Mouse (Mus musculus) liver, embryonic 15.5 days (tissue): ENCODE results near the gene Cpsf4l. TPM values are rescaled to one million over a fixed set of nuclear protein-coding genes. Genes with fewer than 3 reads are reported as not detected.
"Not testable (repeated sequence)": the region's sequence is repeated elsewhere in the genome, so short reads cannot be mapped to it uniquely, and the experiment has no call there.

Source experiments
- ATAC-seq: fragments of 200-750 bp; cut with Nextera tagmentation; 2 replicates; pipeline ENCODE4 v1.8.0; 2017; ENCODE audit warnings: moderate number of reproducible peaks, mild to moderate bottlenecking, moderate library complexity; ENCODE audit not compliant: insufficient read depth
- H3K27ac ChIP-seq: fragments of 300-500 bp; sonication (generic); replicated peaks from 2 replicates; pipeline ENCODE4 v1.5.1; 2015; ENCODE audit warnings: mild to moderate bottlenecking, inconsistent platforms
- H3K27me3 ChIP-seq: fragments of 300-500 bp; sonication (generic); 2 replicates; pipeline ENCODE4 v1.6.1; 2015; ENCODE audit warnings: mild to moderate bottlenecking, inconsistent platforms
- H3K36me3 ChIP-seq: fragments of 300-500 bp; sonication (generic); replicated peaks from 2 replicates; pipeline ENCODE4 v1.6.1; 2015; ENCODE audit warnings: moderate library complexity, mild to moderate bottlenecking, inconsistent platforms
- H3K4me1 ChIP-seq: fragments of 300-500 bp; sonication (generic); replicated peaks from 2 replicates; pipeline ENCODE4 v1.6.1; 2015; ENCODE audit warnings: inconsistent platforms
- H3K4me2 ChIP-seq: fragments of 300-500 bp; sonication (generic); 2 replicates; pipeline ENCODE4 v1.6.1; 2015; ENCODE audit warnings: moderate library complexity, mild to moderate bottlenecking, inconsistent platforms
- H3K4me3 ChIP-seq: fragments of 300-500 bp; sonication (generic); replicated peaks from 2 replicates; pipeline ENCODE4 v1.5.1; 2015; ENCODE audit warnings: mild to moderate bottlenecking, inconsistent platforms
- H3K9ac ChIP-seq: fragments of 300-500 bp; sonication (generic); 2 replicates; pipeline ENCODE4 v1.6.1; 2015; ENCODE audit warnings: moderate library complexity, mild to moderate bottlenecking, inconsistent platforms
- H3K9me3 ChIP-seq: fragments of 300-500 bp; sonication (generic); replicated peaks from 2 replicates; pipeline ENCODE4 v1.6.1; 2016; ENCODE audit warnings: inconsistent platforms
- WGBS: fragments of 180-500 bp; shearing (Covaris S2); methylation state at CpG from one replicate; pipeline ENCODE4 v1.1.7; 2015; ENCODE audit warnings: mixed read lengths; ENCODE audit not compliant: insufficient replicate concordance; 5-methylcytosine and 5-hydroxymethylcytosine counted together
- polyA plus RNA-seq: library from polyadenylated mRNA; unstranded; fragments of >200 nt; fragmentation: Nextera tagmentation; extraction: Ambion mirVana; gene quantifications from 2 replicates; pipeline ENCODE4 v1.2.1, GENCODE M21; 2015

Gene Cpsf4l
- polyA plus RNA-seq, 1 experiment from 2014 or later = not detected

DNA sequence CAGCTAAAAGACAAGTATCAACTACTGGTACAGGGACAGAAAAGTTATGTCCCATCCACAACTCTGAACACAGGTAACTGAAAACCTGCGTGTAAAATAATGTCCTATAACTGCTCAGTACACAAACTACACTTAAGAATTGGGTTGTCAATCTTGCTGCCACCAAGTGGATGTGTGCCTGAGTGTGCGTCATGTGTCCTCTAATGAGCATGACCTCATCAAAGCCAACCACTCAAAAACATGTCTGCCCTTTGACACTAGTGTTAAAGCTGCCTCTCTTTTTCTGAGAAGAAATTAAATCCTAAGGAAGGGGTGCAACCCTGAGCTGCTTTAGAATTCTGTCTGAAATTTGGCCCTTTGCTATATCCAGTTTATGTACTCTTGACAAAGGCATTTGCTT, 45.5 kb downstream of the Cpsf4l start:
- ATAC-seq = no peak
- no peaks in the 10 kb centered on the region for H3K9me3 ChIP-seq
- no peak overlapping the region for H3K4me2 ChIP-seq
- peaks cover 86% of the 10 kb centered on the region for H3K36me3 ChIP-seq
- H3K4me3 ChIP-seq = no peak overlapping the region
- H3K9ac ChIP-seq = no peak overlapping the region
- H3K4me1 ChIP-seq = peaks cover 45% of the 10 kb centered on the region
- no peak overlapping the region for H3K27ac ChIP-seq
- no peaks in the 10 kb centered on the region for H3K27me3 ChIP-seq
- WGBS = 82% methylated on average over 2 of the region's 2 CpGs

DNA sequence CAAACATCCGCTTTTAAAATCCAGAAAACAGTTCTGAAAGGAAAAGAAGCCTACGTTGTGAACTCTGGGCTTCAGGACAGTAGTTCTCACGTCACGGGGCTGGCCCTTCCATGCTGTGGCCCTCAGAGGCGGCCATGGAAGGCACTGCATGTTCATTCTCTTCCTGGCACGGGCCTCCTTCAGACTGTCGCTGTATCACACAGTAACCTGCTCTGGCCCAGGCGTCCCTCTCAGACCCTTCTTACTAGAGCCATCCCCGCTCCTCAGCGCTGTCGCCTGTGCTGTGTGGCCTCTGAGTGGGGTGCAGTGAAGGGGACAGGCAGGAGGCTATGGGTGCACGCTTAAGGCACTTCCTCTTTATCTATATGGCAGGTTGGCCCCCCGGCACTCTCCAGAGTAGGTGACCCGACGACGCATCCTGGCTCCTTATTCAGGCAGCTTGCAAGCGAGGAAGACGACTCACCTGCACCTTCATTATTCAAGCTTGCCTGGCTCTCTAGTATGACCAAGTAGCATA, 47.9 kb downstream of the Cpsf4l start:
- WGBS = 81% methylated on average over 18 of the region's 18 CpGs
- Histone ChIP-seq H3K4me2 (no peak overlapping the region), H3K9ac (no peak overlapping the region), H3K27me3 (no peaks in the 10 kb centered on the region), H3K4me1 (peaks cover 21% of the 10 kb centered on the region), H3K27ac (no peak overlapping the region), H3K36me3 (peaks cover 86% of the 10 kb centered on the region), H3K9me3 (no peaks in the 10 kb centered on the region), H3K4me3 (no peak overlapping the region)
- ATAC-seq = no peak

DNA sequence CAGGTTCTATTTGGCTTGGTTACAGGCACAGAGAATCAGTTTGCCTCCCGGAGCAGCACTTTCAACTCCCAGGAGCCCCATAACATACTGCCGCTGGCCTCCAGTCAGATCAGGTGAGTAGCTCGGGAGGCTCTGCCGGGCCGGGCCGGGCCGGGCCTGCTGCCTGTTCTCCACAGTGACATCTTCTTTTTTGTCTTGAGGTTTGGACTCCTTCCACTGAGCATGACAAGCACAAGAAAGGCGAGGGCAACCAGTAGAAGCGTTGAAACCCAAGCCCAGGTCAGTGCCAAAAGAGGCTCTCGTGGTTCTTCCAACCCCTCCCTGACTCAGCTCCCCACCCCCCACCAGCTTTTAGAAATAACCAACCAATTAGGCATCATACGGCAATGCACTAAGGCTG, 48.9 kb downstream of the Cpsf4l start:
- peaks cover 95% of the 10 kb centered on the region for H3K36me3 ChIP-seq
- H3K4me1 ChIP-seq = peaks cover 12% of the 10 kb centered on the region
- no peak overlapping the region for H3K4me3 ChIP-seq
- no peak overlapping the region for H3K4me2 ChIP-seq
- WGBS = 93% methylated on average over 11 of the region's 11 CpGs
- no peak overlapping the region for H3K9ac ChIP-seq
- H3K27ac ChIP-seq = no peak overlapping the region
- no peaks in the 10 kb centered on the region for H3K27me3 ChIP-seq
- ATAC-seq = no peak
- H3K9me3 ChIP-seq = no peaks in the 10 kb centered on the region

DNA sequence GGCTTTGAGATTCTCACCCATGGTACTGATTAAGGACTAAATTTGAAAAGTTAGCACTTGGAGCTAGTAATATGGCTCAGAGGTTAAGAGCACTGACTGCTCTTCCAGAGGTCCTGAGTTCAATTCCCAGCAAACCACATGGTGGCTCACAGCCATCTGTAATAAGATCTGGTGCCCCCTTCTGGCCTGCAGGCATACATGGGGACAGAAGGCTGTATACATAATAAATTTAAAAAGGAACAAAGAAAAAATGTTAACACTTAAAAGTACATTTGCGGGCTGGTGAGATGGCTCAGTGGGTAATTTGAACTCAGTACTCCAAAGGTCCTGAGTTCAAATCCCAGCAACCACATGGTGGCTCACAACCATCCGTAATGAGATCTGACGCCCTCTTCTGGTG, 49.6 kb downstream of the Cpsf4l start:
- H3K4me2 ChIP-seq, H3K27ac ChIP-seq, H3K9me3 ChIP-seq, H3K4me1 ChIP-seq, H3K9ac ChIP-seq, H3K4me3 ChIP-seq, ATAC-seq, H3K27me3 ChIP-seq: not testable (repeated sequence)
- H3K36me3 ChIP-seq = peaks cover 100% of the 10 kb centered on the region
- WGBS = 89% methylated on average over 3 of the region's 3 CpGs

DNA sequence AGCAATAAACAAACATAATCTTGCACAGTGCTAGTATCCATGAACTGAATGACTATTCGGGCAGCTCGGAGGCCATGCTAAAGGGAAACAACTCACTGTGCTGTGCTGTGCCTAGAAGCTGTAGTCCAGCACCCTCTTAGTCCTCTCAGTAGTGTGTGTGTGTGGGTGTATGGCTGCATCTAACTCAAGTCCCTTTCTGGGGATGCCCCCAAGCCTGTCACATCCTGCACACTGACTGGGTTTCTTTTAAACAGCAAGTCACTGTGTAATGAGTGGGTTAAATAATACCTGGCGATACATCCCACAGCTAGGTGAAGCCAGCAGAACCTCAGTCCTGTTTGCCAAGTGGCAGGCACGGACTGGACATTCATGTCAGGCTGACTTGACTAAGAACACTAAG, 51.1 kb downstream of the Cpsf4l start:
- no peaks in the 10 kb centered on the region for H3K9me3 ChIP-seq
- no peak for ATAC-seq
- no peak overlapping the region for H3K27ac ChIP-seq
- WGBS = 81% methylated on average over 4 of the region's 4 CpGs
- H3K4me3 ChIP-seq = no peak overlapping the region
- H3K4me1 ChIP-seq = no peaks in the 10 kb centered on the region
- no peak overlapping the region for H3K9ac ChIP-seq
- peaks cover 100% of the 10 kb centered on the region for H3K36me3 ChIP-seq
- no peaks in the 10 kb centered on the region for H3K27me3 ChIP-seq
- H3K4me2 ChIP-seq = no peak overlapping the region

DNA sequence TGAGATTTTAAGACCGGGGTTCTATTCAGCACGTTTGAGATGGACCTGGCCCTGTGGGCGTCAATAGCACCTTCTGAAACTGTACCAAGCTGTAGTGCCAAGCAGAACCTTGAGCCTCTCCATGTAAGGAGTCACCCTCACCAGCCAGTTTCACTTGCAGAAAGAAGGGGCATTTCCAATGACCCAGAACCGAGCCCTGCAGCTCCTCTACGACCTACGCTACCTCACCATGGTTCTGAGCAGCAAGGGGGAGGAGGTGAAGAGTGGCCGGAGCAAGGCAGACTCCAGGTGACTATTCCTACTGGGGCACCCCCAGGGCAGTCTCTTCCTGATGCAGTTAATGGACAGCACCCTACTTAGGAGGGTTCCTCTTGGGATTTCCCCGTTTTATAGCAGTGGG, 51.5 kb downstream of the Cpsf4l start:
- Histone ChIP-seq H3K27ac (no peak overlapping the region), H3K36me3 (peaks cover 100% of the 10 kb centered on the region), H3K4me3 (no peak overlapping the region), H3K4me2 (no peak overlapping the region), H3K9me3 (no peaks in the 10 kb centered on the region), H3K27me3 (no peaks in the 10 kb centered on the region), H3K9ac (no peak overlapping the region), H3K4me1 (no peaks in the 10 kb centered on the region)
- WGBS = 89% methylated on average over 8 of the region's 8 CpGs
- no peak for ATAC-seq

DNA sequence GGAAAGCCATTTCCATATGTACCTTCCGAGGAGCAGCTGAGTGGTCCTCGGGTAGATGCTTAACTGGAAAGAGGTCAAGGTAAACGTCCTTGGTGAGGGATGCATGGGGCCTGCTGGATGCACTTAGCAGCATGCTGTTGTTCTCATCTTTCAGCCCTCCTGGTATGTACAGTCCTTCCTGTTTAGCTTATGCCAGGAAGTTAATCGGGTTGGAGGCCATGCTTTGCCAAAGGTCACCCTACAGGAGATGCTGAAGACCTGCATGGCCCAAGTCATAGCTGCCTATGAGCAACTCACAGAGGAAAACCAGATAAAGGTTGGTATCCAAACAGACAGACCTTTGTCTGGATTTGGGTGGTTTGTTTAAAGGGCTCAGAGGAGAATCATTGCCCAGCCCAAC, 52.6 kb downstream of the Cpsf4l start:
- H3K27ac ChIP-seq = no peak overlapping the region
- H3K9me3 ChIP-seq = no peaks in the 10 kb centered on the region
- H3K4me2 ChIP-seq = no peak overlapping the region
- H3K36me3 ChIP-seq = peaks cover 100% of the 10 kb centered on the region
- H3K4me3 ChIP-seq = no peak overlapping the region
- no peak overlapping the region for H3K9ac ChIP-seq
- H3K27me3 ChIP-seq = no peaks in the 10 kb centered on the region
- no peak for ATAC-seq
- H3K4me1 ChIP-seq = no peaks in the 10 kb centered on the region; the same call in 1 of the 2 replicates
- 63% methylated on average over 4 of the region's 4 CpGs for WGBS

DNA sequence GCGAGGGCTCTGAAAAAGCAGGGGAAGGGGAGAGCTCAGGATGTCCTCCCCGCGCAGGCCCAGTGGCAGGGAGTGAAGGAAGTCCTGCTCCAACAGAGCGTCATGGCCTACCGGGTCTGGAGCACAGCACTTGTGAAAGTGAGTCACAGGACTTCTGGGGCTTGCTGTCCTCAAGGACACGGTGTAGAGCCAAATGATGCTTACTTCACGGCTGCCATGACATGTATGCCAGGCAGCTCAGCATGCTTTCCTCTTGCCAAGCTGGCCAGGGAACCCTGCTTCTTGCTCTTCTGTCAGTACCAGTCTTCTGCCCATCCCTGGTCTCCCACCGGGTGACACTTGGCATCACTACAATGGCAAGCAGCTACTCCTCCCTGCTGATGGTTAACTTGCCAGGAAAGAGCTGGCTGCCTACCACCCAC, 53.3 kb downstream of the Cpsf4l start:
- ATAC-seq = no peak
- WGBS = 89% methylated on average over 8 of the region's 8 CpGs
- peaks cover 100% of the 10 kb centered on the region for H3K36me3 ChIP-seq
- no peaks in the 10 kb centered on the region for H3K27me3 ChIP-seq
- no peak overlapping the region for H3K4me3 ChIP-seq
- H3K4me1 ChIP-seq = peaks cover 5% of the 10 kb centered on the region
- H3K27ac ChIP-seq = no peak overlapping the region
- no peak overlapping the region for H3K9ac ChIP-seq
- H3K9me3 ChIP-seq = no peaks in the 10 kb centered on the region
- no peak overlapping the region for H3K4me2 ChIP-seq

DNA sequence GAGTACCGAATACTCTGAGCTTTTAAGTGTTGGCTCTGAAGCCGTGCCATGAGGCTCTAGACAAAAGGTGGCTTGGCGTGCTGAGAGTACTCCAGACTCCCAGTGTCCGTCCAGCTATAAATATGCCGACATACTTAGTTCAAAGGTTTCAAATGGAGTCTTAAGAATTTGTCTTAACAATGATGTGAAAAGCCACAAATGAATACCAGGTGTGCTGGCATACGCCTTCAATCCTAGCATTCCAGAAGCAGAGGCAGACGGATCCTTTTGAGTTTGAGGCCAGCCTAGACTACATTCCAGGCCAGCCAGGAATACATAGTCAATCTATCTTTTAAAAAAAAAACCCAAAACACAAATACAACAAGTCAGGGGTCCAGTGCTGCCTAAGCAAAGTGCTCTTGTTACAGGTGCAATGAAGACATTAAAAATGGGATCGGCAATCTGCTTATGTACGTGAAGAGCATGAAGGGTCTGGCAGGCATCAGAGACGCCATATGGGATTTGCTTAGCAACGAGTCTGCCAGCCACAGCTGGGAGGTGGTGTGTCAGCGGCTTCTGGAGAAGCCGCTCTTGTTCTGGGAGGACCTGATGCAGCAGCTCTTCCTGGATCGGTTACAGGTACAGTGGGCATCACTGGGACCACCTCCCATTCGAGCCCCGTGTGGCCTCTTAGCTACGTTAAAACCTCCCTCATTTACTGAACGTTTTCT, 55.1 kb downstream of the Cpsf4l start:
- Histone ChIP-seq H3K9ac (no peak overlapping the region), H3K27me3 (no peaks in the 10 kb centered on the region), H3K36me3 (peaks cover 84% of the 10 kb centered on the region), H3K4me1 (peaks cover 21% of the 10 kb centered on the region), H3K4me3 (no peak overlapping the region), H3K4me2 (no peak overlapping the region), H3K27ac (no peak overlapping the region), H3K9me3 (no peaks in the 10 kb centered on the region)
- ATAC-seq = no peak
- 85% methylated on average over 18 of the region's 18 CpGs for WGBS

DNA sequence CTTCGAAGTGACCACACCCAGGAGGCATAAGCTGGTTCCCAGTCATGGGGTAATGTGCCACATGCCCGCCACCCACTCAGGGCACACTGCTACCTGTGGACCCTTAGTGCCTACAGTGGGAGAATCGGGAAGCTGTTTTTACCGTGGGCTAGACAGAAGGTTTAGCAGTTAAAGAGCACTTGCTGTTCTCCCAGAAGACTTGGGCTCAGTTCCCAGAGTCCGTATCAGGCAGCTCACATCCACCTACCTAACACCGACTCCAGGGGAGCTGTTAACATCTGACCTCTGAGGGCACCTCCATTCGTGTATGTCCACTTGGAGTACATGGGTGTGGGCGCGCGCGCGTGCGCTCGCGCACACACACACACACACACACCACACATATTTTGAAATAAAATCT, 55.7 kb downstream of the Cpsf4l start:
- Histone ChIP-seq H3K4me2 (no peak overlapping the region), H3K9me3 (no peaks in the 10 kb centered on the region), H3K9ac (no peak overlapping the region), H3K36me3 (peaks cover 78% of the 10 kb centered on the region), H3K4me1 (peaks cover 21% of the 10 kb centered on the region), H3K4me3 (no peak overlapping the region), H3K27me3 (no peaks in the 10 kb centered on the region), H3K27ac (no peak overlapping the region)
- WGBS = 94% methylated on average over 15 of the region's 15 CpGs
- ATAC-seq = no peak

DNA sequence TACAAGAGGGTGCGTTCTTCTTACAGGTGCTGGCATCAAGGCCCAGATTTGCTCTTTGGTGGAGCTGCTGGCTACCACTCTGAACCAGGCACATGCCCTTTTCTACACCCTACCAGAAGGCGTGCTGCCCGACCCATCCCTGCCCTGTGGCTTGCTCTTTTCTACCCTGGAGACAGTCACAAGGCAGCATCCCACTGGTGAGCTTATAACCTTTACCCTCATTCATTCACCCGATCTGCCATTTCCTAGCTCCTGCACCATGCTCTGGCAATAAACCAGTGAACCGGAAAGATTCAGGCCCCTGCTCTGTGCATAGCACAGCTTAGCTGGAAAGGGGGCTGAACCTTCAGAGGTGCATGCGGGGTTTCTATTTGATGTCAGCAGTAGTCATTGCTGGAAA, 57.3 kb downstream of the Cpsf4l start:
- Histone ChIP-seq H3K27ac (no peak overlapping the region; the same call in 1 of the 2 replicates), H3K9me3 (no peaks in the 10 kb centered on the region), H3K27me3 (peaks cover 2% of the 10 kb centered on the region; the same call in 1 of the 2 replicates), H3K4me3 (no peak overlapping the region), H3K4me1 (peaks cover 37% of the 10 kb centered on the region), H3K36me3 (peaks cover 62% of the 10 kb centered on the region), H3K4me2 (no peak overlapping the region), H3K9ac (no peak overlapping the region)
- ATAC-seq = no peak
- WGBS = 88% methylated on average over 6 of the region's 6 CpGs

DNA sequence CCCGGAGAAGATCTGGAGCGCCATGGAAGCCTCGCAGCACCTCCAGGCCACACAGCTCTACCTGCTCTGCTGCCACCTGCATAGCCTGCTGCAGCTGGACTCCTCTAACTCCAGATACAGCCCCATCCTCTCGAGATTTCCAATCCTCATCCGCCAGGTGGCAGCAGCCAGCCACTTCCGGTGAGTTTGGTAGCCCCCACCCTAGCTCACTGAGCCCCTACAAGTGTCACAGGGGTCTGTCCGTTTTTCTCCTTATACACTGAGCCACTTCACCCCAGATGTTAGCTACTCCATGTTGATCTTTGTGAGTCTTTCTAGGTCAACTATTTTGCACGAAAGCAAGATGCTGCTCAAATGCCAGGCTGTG, 57.9 kb downstream of the Cpsf4l start:
- 59% methylated on average over 8 of the region's 8 CpGs for WGBS
- no peak for ATAC-seq
- Histone ChIP-seq H3K4me3 (0 out of 2 replicates have a peak overlapping the region, but pooled peaks have one; percentile 96), H3K9me3 (no peaks in the 10 kb centered on the region), H3K4me1 (peaks cover 38% of the 10 kb centered on the region), H3K27me3 (peaks cover 6% of the 10 kb centered on the region; the same call in 1 of the 2 replicates), H3K27ac (peak overlapping the region; percentile 83), H3K4me2 (peak overlapping the region; percentile 75; the same call in 1 of the 2 replicates), H3K36me3 (peaks cover 56% of the 10 kb centered on the region), H3K9ac (no peak overlapping the region)
